Mouse (Mus musculus): ENCODE measurements around the gene Spag7. TPM values are rescaled to one million over a fixed set of nuclear protein-coding genes. Genes with fewer than 3 reads are reported as not detected.
A peak's percentile ranks its signal among the peaks of the same experiment; 100 is the strongest.

Spag7 gene
- polyA plus RNA-seq, 1 experiment from 2014 or later: 149 TPM

DNA sequence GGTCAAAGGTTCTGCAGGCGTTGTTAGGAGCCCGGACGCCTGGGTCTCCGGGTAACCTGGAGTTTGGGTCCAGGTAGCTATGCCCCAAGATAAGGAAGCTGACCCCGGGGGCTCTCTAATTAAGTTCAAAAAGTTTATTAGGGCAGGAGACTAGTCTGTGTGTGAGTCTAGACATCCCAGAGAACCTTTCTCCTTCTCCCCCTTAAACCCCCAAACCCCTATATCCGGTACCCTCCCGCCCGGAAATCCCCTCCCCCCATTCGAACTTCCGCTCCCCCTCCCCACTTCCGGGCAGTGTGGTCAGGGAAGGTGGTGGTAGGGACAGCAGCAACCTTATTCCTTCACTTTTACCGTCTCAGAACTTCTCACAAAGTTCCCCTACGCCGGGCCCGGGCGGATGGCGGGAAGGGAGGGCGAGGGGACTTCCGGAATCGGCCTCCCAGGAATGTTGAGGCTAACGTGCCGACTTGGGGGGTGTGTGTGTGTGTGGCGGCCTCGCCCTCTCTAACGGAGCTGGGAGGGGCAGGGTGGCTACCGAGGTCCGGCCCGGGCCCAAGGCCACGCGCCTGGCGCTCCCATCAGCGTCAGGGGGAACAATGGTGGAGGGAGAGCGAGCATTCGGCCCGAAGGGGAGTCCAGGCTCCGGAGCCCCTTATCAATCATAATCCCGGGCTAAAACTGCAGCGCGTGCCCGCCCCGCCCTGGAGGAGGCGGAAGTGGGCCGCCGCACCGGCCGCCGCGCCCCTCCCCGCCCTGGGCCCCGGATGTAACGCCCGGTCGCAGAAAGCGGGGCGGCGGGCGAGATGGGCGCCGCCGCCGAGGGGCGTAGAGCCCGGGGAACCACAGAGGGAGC is 15.6 kb downstream of the Spag7 start:
- peak overlapping the region; percentile 96 for H3K4me2 ChIP-seq
- H3K36me3 ChIP-seq (replicated peaks): peaks cover 40% of the 10 kb centered on the region
- H3K27me3 ChIP-seq: peaks cover 3% of the 10 kb centered on the region; the same call in 1 of the 2 replicates
- peaks cover 52% of the 10 kb centered on the region for H3K4me1 ChIP-seq
- H3K9ac ChIP-seq: peak overlapping the region; percentile 97
- H3K27ac ChIP-seq: peak overlapping the region; percentile 98
- no peaks in the 10 kb centered on the region for H3K9me3 ChIP-seq
- peak overlapping the region; percentile 98 for H3K4me3 ChIP-seq (replicated peaks)
- WGBS: 1% methylated on average over 60 of the region's 63 CpGs
- ATAC-seq (ENCODE audit: low FRiP score): peak; percentile 65

DNA sequence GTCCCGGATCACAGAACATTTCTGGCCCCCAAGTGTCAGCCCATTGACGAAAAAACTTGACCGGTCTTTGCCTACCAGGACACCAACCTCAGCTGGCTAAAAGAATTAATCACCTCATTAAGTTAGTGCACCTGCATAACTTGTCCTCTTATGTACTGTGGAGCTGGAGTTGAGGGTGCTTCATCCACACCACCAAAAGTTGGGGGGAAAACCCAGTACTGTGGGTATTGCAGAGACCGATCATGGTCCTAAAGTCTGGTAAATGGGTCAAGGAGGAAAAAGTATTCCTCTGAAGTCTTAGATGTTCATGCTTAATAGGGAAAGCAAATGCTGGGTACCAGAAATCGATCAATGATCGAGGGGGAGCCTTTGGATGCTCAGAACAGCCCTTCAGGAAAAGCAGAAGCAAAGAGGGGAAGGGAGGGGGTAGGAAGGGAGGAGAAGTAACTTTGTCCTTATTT is 16.3 kb downstream of the Spag7 start:
- peak overlapping the region; percentile 98 for H3K27ac ChIP-seq
- H3K9ac ChIP-seq: peak overlapping the region; percentile 97
- H3K9me3 ChIP-seq: no peaks in the 10 kb centered on the region
- H3K4me2 ChIP-seq: peak overlapping the region; percentile 96
- H3K27me3 ChIP-seq: peaks cover 3% of the 10 kb centered on the region; the same call in 1 of the 2 replicates
- H3K4me3 ChIP-seq (replicated peaks): peak overlapping the region; percentile 98
- H3K36me3 ChIP-seq (replicated peaks): peaks cover 43% of the 10 kb centered on the region
- 62% methylated on average over 6 of the region's 6 CpGs for WGBS
- no peak for ATAC-seq (ENCODE audit: low FRiP score)
- H3K4me1 ChIP-seq: peaks cover 59% of the 10 kb centered on the region

- H3K36me3 ChIP-seq (replicated peaks): peaks cover 43% of the 10 kb centered on the region
Measured at GRCm38 (mm10) chr11:70652029-70652883, 17.0 kb downstream of the Spag7 start.

GRCm38 (mm10) chr11:70651391-70651790 is 17.8 kb downstream of the Spag7 start:
- no peak overlapping the region for H3K27ac ChIP-seq
- H3K36me3 ChIP-seq (replicated peaks): peaks cover 43% of the 10 kb centered on the region
- no peak for ATAC-seq (ENCODE audit: low FRiP score)

More at GRCm38 (mm10) chr11:70652029-70652883, 17.0 kb downstream of the Spag7 start:
- H3K4me1 ChIP-seq: peaks cover 60% of the 10 kb centered on the region
- H3K9me3 ChIP-seq: no peaks in the 10 kb centered on the region
- H3K27ac ChIP-seq: no peak overlapping the region; the same call in 1 of the 2 replicates
- WGBS: 70% methylated on average over 12 of the region's 12 CpGs
- peaks cover 3% of the 10 kb centered on the region; the same call in 1 of the 2 replicates for H3K27me3 ChIP-seq
- no peak for ATAC-seq (ENCODE audit: low FRiP score)
- H3K4me2 ChIP-seq: peak overlapping the region; percentile 96
- H3K4me3 ChIP-seq (replicated peaks): peak overlapping the region; percentile 98
- peak overlapping the region; percentile 97 for H3K9ac ChIP-seq

GRCm38 (mm10) chr11:70650322-70651175 is 18.7 kb downstream of the Spag7 start:
- ATAC-seq (ENCODE audit: low FRiP score): no peak
- no peak overlapping the region for H3K4me2 ChIP-seq
- WGBS: 85% methylated on average over 12 of the region's 12 CpGs
- no peak overlapping the region for H3K4me3 ChIP-seq (replicated peaks)
- no peak overlapping the region for H3K9ac ChIP-seq
- no peaks in the 10 kb centered on the region for H3K27me3 ChIP-seq
- H3K9me3 ChIP-seq: no peaks in the 10 kb centered on the region
- no peak overlapping the region for H3K27ac ChIP-seq
- peaks cover 43% of the 10 kb centered on the region for H3K36me3 ChIP-seq (replicated peaks)
- peaks cover 54% of the 10 kb centered on the region for H3K4me1 ChIP-seq

More at GRCm38 (mm10) chr11:70651391-70651790, 17.8 kb downstream of the Spag7 start:
- H3K9me3 ChIP-seq: no peaks in the 10 kb centered on the region
- H3K4me3 ChIP-seq (replicated peaks): no peak overlapping the region
- 82% methylated on average over 2 of the region's 2 CpGs for WGBS
- no peak overlapping the region for H3K4me2 ChIP-seq
- H3K27me3 ChIP-seq: no peaks in the 10 kb centered on the region
- no peak overlapping the region for H3K9ac ChIP-seq
- peaks cover 54% of the 10 kb centered on the region for H3K4me1 ChIP-seq

- Histone ChIP-seq H3K4me1 (peaks cover 57% of the 10 kb centered on the region), H3K4me2 (peak overlapping the region; percentile 8; the same call in 1 of the 2 replicates), H3K36me3 (replicated peaks) (peaks cover 55% of the 10 kb centered on the region), H3K27me3 (no peaks in the 10 kb centered on the region), H3K4me3 (replicated peaks) (no peak overlapping the region), H3K27ac (no peak overlapping the region), H3K9me3 (no peaks in the 10 kb centered on the region), H3K9ac (no peak overlapping the region)
- WGBS: 87% methylated on average over 8 of the region's 8 CpGs
- ATAC-seq (ENCODE audit: low FRiP score): no peak
Measured at GRCm38 (mm10) chr11:70649185-70649734, 20.0 kb downstream of the Spag7 start.

DNA sequence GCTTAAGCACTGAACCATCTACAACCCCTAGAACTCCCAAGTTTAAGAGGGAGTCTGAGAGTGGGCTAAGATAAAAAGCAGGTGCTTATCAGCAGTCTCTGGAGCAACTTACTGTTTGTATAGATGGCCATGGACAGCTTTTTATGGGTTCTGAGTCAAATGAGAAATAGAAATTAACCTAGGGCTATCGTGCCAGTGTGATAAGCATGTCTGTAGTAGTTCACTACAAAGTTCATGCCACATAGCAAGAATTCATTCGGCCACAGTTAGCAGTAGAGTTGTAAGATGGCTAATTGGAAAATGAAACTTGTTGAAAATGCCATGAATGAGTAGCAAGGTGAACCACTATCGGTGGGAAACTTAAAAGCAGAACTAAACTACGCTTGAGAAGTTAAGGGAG is 20.7 kb downstream of the Spag7 start:
- WGBS: 84% methylated on average over 4 of the region's 4 CpGs
- no peaks in the 10 kb centered on the region for H3K9me3 ChIP-seq
- peaks cover 60% of the 10 kb centered on the region for H3K36me3 ChIP-seq (replicated peaks)
- peak overlapping the region; percentile 78 for H3K4me3 ChIP-seq (replicated peaks)
- peak overlapping the region; percentile 87 for H3K9ac ChIP-seq
- ATAC-seq (ENCODE audit: low FRiP score): no peak
- H3K4me2 ChIP-seq: peak overlapping the region; percentile 100
- H3K4me1 ChIP-seq: peaks cover 57% of the 10 kb centered on the region
- no peak overlapping the region for H3K27ac ChIP-seq
- H3K27me3 ChIP-seq: no peaks in the 10 kb centered on the region

- Histone ChIP-seq H3K9me3 (no peaks in the 10 kb centered on the region), H3K27me3 (no peaks in the 10 kb centered on the region), H3K4me1 (peaks cover 54% of the 10 kb centered on the region), H3K27ac (peak overlapping the region; percentile 93), H3K36me3 (replicated peaks) (peaks cover 67% of the 10 kb centered on the region), H3K4me3 (replicated peaks) (peak overlapping the region; percentile 78), H3K4me2 (peak overlapping the region; percentile 100), H3K9ac (peak overlapping the region; percentile 87)
- 4% methylated on average over 28 of the region's 28 CpGs for WGBS
- peak; percentile 14; the same call in 1 of the 2 replicates for ATAC-seq (ENCODE audit: low FRiP score)
Measured at GRCm38 (mm10) chr11:70647716-70648420, 21.3 kb downstream of the Spag7 start.

DNA sequence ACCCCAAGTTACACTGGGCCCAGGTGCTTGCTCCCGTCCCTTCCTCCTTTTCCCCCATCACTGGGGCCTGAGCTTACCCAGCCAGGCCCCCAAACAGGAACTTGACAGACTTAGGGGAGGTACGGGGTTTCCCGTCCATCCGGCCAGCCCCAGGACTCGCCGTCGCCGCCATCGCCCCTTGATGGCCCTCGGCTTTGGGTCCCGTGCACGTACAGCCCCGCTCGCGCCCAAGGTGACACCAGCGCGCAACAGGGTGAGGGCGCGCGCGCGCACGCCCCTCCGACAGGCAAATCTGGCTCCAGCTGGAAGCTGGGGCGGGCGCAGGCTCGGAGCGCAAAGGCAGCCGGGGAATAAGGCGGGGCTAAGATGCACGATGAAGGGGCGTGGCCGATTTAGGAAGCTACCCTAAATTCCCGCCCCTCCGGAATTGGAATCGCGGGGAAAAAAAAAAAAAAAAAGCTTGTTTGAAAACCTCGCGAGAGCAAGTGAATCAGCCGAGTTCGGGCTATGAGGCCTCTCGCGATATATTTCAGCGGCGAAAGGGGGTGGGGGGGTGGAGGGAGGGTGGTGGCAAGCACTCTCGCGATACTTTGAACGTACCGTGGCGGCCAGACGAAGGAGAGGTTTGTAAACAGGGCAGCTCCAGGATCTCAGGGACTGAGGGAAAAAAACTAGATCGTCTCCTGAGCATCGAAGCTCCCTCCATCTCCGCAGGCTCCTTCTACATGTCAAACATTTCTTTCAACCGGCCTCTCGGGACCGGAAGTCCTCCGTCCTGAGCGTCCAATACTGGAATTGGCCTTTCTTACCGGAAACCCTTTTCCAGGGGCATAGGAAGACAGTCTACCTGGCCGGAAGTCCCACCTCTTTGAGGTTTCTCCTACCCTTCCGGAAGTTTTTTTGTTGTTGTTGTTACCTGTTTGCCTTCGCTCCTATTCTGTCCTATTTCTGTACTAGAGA is 22.2 kb downstream of the Spag7 start, which contains the start of the genes Rnf167 and Slc25a11:
Rnf167 (plus strand) TSS at position 545 of the 960 bp plus-strand sequence.
Slc25a11 (minus strand) TSS at position 789 of the 960 bp plus-strand sequence.
- H3K36me3 ChIP-seq (replicated peaks): peaks cover 63% of the 10 kb centered on the region
- peak; percentile 90 for ATAC-seq (ENCODE audit: low FRiP score)
- H3K4me1 ChIP-seq: peaks cover 45% of the 10 kb centered on the region
- H3K9me3 ChIP-seq: no peaks in the 10 kb centered on the region
- WGBS: 0% methylated on average over 63 of the region's 63 CpGs
- peak within 1 kb of the TSS; percentile 87 for H3K9ac ChIP-seq
- peak within 1 kb of the TSS; percentile 100 for H3K4me2 ChIP-seq
- peak within 1 kb of the TSS; percentile 93 for H3K27ac ChIP-seq
- peak within 1 kb of the TSS; percentile 78 for H3K4me3 ChIP-seq (replicated peaks)
- no peaks in the 10 kb centered on the region for H3K27me3 ChIP-seq

- peak overlapping the region; percentile 92 for H3K27ac ChIP-seq
- ATAC-seq (ENCODE audit: low FRiP score): no peak
- 17% methylated on average over 3 of the region's 3 CpGs for WGBS
- peak overlapping the region; percentile 86 for H3K9ac ChIP-seq
- H3K4me2 ChIP-seq: peak overlapping the region; percentile 73
- H3K4me1 ChIP-seq: peaks cover 42% of the 10 kb centered on the region
- peak overlapping the region; percentile 78 for H3K4me3 ChIP-seq (replicated peaks)
- H3K27me3 ChIP-seq: no peaks in the 10 kb centered on the region
- peaks cover 56% of the 10 kb centered on the region for H3K36me3 ChIP-seq (replicated peaks)
- H3K9me3 ChIP-seq: no peaks in the 10 kb centered on the region
Measured at GRCm38 (mm10) chr11:70646259-70646555, 23.0 kb downstream of the Spag7 start.
